Mouse (Mus musculus) spleen, adult 2 months (tissue): ENCODE data around the gene Dnmt1.

Experiments
- CTCF ChIP-seq: fragments of 200-500 bp; IDR thresholded peaks from 2 replicates; pipeline ENCODE4 v1.5.1; 2011; ENCODE audit warnings: mild to moderate bottlenecking, inconsistent platforms; ENCODE audit not compliant: insufficient read depth, insufficient read length, insufficient replicate concordance; ENCODE audit errors: extremely low read depth
- POLR2A ChIP-seq: fragments of 200-500 bp; IDR thresholded peaks from 2 replicates; pipeline ENCODE4 v1.6.1; 2011; ENCODE audit warnings: low read depth, low read length, inconsistent platforms

DNA sequence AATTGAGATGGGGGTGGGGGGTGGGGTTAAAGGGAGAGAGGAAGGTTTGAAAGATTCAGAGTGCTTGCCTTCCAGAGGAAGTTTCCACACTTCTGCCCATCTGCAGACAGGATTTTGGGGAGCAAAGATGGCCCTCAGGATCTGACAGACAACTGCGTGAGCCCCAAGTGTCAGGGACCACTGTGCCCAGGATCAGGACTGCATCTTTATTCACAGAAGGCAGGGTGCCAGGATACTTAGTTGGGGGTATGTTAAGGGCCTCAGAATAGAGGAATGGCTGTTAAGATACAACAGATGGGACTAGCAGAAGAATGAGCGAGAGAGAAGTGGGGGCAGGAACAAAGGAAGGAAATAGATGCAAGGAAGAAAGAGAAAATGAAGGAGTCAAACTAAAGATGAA lies 73.1 kb downstream of the Dnmt1 start:
- no peak for TF ChIP-seq POLR2A
- no peak for TF ChIP-seq CTCF
